Mouse (Mus musculus) embryonic fibroblast, embryonic 13.5 days (primary cell): Measurements from ENCODE around the gene Map2k3. TPM values are rescaled to one million over a fixed set of nuclear protein-coding genes. Genes with fewer than 3 reads are reported as not detected.

Experiments used
- H3K27ac ChIP-seq: 2 replicates; pipeline ENCODE4 v1.5.1; 2012; ENCODE audit warnings: low read length, control low read depth, inconsistent platforms; ENCODE audit not compliant: insufficient read depth
- H3K4me1 ChIP-seq: 2 replicates; pipeline ENCODE4 v1.6.1; 2011; ENCODE audit warnings: low read length; ENCODE audit not compliant: control insufficient read depth, insufficient read depth
- H3K4me3 ChIP-seq: 2 replicates; pipeline ENCODE4 v1.5.1; 2011; ENCODE audit warnings: mild to moderate bottlenecking, control low read depth, low read length; ENCODE audit not compliant: insufficient read depth
- CTCF ChIP-seq: IDR thresholded peaks from 2 replicates; pipeline ENCODE4 v1.5.1; 2011; ENCODE audit warnings: mild to moderate bottlenecking, control low read depth, low read length, moderate library complexity, borderline replicate concordance; ENCODE audit not compliant: insufficient read depth
- POLR2A ChIP-seq: IDR thresholded peaks from 2 replicates; pipeline ENCODE4 v1.6.1; 2011; ENCODE audit warnings: low read depth, mild to moderate bottlenecking, control low read depth, low read length, moderate library complexity
- polyA plus RNA-seq: library from polyadenylated mRNA; stranded (reverse); fragments of >200 nt; gene quantifications from 2 replicates; pipeline ENCODE4 v1.2.4, GENCODE M21; 2011; ENCODE audit warnings: low read depth; ENCODE audit not compliant: missing spikeins, insufficient read length

Gene Map2k3
- polyA plus RNA-seq, 1 experiment: 53.3 TPM

DNA sequence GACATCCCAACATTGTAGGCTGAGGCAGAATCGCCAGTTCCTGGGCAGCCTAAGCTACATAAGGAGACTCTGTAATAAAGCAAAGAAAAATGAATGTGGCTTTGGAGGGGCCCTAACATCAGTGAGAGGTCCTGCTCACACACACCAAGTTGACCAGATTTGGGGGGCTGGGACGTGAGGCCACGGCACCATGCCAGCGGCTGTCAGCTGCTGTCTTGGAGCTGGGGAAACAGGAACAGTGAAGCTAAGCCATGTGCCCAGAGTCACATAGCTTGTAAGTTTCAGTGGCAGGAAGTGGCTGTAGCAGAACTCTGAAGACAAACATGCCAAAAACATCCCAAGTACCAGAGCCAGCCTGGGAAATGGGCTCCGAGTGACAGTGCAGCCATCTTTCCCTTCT lies 48.0 kb downstream of the Map2k3 start:
- Histone ChIP-seq H3K27ac (no peak overlapping the region), H3K4me1 (no peaks in the 10 kb centered on the region), H3K4me3 (no peak overlapping the region)
- TF ChIP-seq POLR2A (no peak), CTCF (no peak)

DNA sequence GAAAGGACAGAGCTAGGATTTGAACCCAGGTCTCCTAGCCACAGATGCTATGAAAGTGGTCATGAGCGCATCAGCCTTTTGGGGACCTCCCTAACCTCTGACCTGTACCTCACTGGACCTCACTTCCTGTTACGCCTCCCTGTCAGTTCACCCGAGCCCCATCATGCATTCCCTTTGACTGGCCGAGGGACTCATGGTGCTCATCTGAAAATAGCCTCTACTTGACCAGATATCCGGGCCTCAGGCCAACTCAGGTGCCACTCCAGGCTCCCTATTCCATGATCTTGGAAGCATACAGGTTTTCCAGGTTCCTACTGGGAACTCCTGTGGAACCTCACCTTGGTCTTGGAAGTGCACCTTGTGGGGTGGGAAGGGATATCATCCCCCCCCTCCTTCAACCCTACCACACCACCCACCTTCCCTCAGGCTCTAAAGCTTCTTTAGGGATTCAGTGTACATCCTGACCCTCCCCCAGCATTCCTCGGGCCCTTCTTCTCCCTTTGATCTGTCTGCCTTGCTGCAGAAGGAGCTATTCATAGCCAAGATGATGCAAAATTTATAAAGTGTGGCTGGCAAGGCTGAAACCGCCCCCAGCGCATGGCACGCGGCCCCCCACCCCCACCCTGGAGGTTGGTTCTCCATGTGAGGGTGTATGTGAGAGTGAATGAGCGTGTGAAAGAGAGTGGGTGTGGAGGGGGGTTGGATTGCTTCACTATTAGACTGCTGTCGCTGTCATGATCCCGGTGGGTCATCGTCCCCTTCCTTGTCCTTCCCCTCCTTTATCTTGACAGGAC lies 50.1 kb downstream of the Map2k3 start:
- Histone ChIP-seq H3K27ac (no peak overlapping the region), H3K4me3 (no peak overlapping the region)
- TF ChIP-seq CTCF: no peak

DNA sequence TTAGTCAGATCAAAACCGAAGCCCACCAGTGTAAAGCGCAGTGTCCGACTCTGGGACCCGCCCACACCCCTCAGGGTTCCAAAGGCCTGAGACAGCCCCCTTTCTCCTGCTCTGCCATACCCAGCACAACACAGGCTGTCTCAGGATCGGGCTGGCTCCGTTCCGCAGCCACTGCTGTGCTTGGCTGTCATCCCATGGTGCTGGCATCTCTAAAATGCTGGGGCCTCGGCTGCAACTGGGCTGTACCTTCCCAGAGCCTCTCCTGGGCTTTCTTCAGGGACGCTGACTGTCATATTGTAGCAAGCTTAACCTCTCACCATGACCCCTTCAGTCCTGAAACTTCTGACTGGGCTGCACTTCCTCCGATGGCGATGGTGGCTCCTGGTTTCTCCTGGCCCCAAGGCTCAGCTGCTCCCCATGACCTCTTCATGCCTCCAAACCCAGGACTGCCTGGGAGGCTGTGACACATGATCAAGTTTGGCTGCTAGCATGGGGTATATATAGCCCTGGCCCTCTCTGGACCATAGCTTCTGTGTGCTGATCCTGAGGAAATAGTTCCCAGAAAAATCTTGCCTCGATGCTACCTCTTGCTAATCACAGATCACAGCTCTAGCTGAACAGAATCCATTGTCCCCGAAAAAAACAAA lies 53.2 kb downstream of the Map2k3 start:
- TF ChIP-seq CTCF (no peak), POLR2A (no peak)
- Histone ChIP-seq H3K4me3 (no peak overlapping the region), H3K4me1 (no peaks in the 10 kb centered on the region), H3K27ac (no peak overlapping the region)

More for the DNA sequence above, 50.1 kb downstream of the Map2k3 start:
- H3K4me1 ChIP-seq: no peaks in the 10 kb centered on the region

DNA sequence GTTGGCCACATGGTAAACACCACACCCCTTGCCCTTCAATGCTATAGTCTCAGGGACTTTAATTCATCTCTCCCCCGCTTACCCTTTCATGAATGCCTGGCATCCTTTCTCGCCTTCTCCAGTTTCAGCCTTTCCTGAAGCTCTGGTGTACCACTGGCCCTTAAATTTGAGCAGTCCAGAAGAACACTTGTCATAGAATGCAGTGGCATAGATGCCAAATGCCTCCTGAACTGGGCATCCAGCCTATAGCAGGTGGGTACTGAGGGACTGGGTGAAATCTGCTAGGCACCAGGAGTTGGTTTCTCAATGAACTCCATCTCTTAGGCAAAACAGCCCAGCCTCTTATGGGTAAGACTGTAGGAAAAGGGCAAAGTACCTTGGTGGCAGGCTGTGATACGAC lies 58.6 kb downstream of the Map2k3 start:
- H3K27ac ChIP-seq: no peak overlapping the region
- H3K4me3 ChIP-seq: no peak overlapping the region
- TF ChIP-seq CTCF (no peak), POLR2A (no peak)
- H3K4me1 ChIP-seq: no peaks in the 10 kb centered on the region

Other genes with a start within 250 kb of the Map2k3 start
- gene Llgl1, start 232.3 kb upstream of the Map2k3 start, polyA plus RNA-seq: 26.6 and 32.2 TPM in 2 replicates
- gene Flii, start 204.8 kb upstream of the Map2k3 start, polyA plus RNA-seq: 71.6 and 97.3 TPM in 2 replicates
- 7.4 and 14.2 TPM in 2 replicates for gene Mief2, start 203.6 kb upstream of the Map2k3 start, polyA plus RNA-seq
- gene Top3a, start 154.7 kb upstream of the Map2k3 start, polyA plus RNA-seq: 9.7 and 11.7 TPM in 2 replicates
- gene Smcr8, start 154.5 kb upstream of the Map2k3 start, polyA plus RNA-seq: 21.4 and 22.2 TPM in 2 replicates
- 12.9 and 14.9 TPM in 2 replicates for gene Shmt1, start 120.3 kb upstream of the Map2k3 start, polyA plus RNA-seq
- 19.8 and 21.8 TPM in 2 replicates for gene Dhrs7b, start 101.4 kb upstream of the Map2k3 start, polyA plus RNA-seq
- gene Tmem11, start 52.8 kb upstream of the Map2k3 start, polyA plus RNA-seq: 31.9 and 34.2 TPM in 2 replicates
- gene Natd1, start 17.3 kb upstream of the Map2k3 start, polyA plus RNA-seq: 11.7 and 15.1 TPM in 2 replicates
- gene Kcnj12, start 90.5 kb downstream of the Map2k3 start, polyA plus RNA-seq: not detected in 2 replicates
- gene Tnfrsf13b, start 194.7 kb downstream of the Map2k3 start, polyA plus RNA-seq: not detected in 2 replicates
- gene Usp22, start 243.0 kb downstream of the Map2k3 start, polyA plus RNA-seq: 99.6 and 117 TPM in 2 replicates